Mouse (Mus musculus) embryo, embryonic 11 days (tissue): ENCODE results near the gene Hist1h2bb.
A peak's percentile ranks its signal among the peaks of the same experiment; 100 is the strongest.
"Not testable (repeated sequence)": the region's sequence is repeated elsewhere in the genome, so short reads cannot be mapped to it uniquely, and the experiment has no call there.

Experiments used
- DNase-seq: peaks from one replicate; pipeline ENCODE4 v3.0.0-alpha.2; 2015

Hist1h2bb gene

GRCm38 (mm10) chr13:23766772-23767171 is 20.2 kb downstream of the Hist1h2bb start:
- no peak for DNase-seq

GRCm38 (mm10) chr13:23768834-23769397 is 22.4 kb downstream of the Hist1h2bb start:
- DNase-seq: no peak

GRCm38 (mm10) chr13:23769613-23770012 is 23.1 kb downstream of the Hist1h2bb start, which contains the start of gene Trim38:
Gene Trim38 (plus strand): TSS chr13:23769913.
- not testable (repeated sequence) for DNase-seq

- peak; percentile 85 for DNase-seq
Measured at GRCm38 (mm10) chr13:23772561-23773313, 26.2 kb downstream of the Hist1h2bb start.

- DNase-seq: no peak
Measured at GRCm38 (mm10) chr13:23778339-23778738, 31.8 kb downstream of the Hist1h2bb start.

- no peak for DNase-seq
Measured at GRCm38 (mm10) chr13:23779025-23779424, 32.5 kb downstream of the Hist1h2bb start.

GRCm38 (mm10) chr13:23792520-23792919 is 46.0 kb downstream of the Hist1h2bb start:
- DNase-seq: peak; percentile 82
